ENCODE assay signal across 8 mouse cellular contexts in genomic region chr1:75180741-75181140, GRCm38 (mm10). TPM values are rescaled to one million over a fixed set of nuclear protein-coding genes. Genes with fewer than 3 reads are reported as not detected.
DNase-seq lines count a peak whose midpoint lies in the region; ATAC-seq and TF ChIP-seq lines count a peak whose summit lies in the region.

No protein-coding gene starts in this region.

- H3K36me3 ChIP-seq in erythroblast, embryonic 14.5 days (ENCODE audit: control insufficient read depth): peaks cover 89% of the 10 kb centered on the region
- peaks cover 11% of the 10 kb centered on the region for H3K36me3 ChIP-seq in C2C12 (ENCODE audit: control insufficient read depth, insufficient read depth)
- H3K36me3 ChIP-seq in hindbrain, embryonic 10.5 days: peaks cover 68% of the 10 kb centered on the region
- peaks cover 68% of the 10 kb centered on the region for H3K36me3 ChIP-seq in liver, embryonic 16.5 days (ENCODE audit: control insufficient read depth, insufficient read depth)

- whole genome bisulfite sequencing in hindbrain, embryonic 10.5 days: 39% methylated on average over 7 of the region's 7 CpGs
- WGBS in liver, embryonic 16.5 days (ENCODE audit: insufficient replicate concordance): 35% methylated on average over 7 of the region's 7 CpGs

- ATAC-seq in erythroblast, adult 5-6 weeks (replicated peaks; ENCODE audit: low FRiP score, poor library complexity, severe bottlenecking): no peak
- ATAC-seq in liver, embryonic 16.5 days (ENCODE audit: low read depth): no peak

- H3K79me3 ChIP-seq in C2C12 (ENCODE audit: low read depth): no peaks in the 10 kb centered on the region

- peak overlapping the region; percentile 89 for H3K4me2 ChIP-seq in liver, embryonic 16.5 days (ENCODE audit: low read depth, low read length)

- H3K4me3 ChIP-seq in erythroblast, embryonic 14.5 days (replicated peaks): peak overlapping the region; percentile 87
- H3K4me3 ChIP-seq in C2C12 (ENCODE audit: insufficient read depth, poor library complexity, severe bottlenecking): peak overlapping the region; percentile 41
- H3K4me3 ChIP-seq in hindbrain, embryonic 10.5 days: peak overlapping the region; percentile 73
- H3K4me3 ChIP-seq in liver, embryonic 16.5 days (ENCODE audit: low read depth, low read length): peak overlapping the region; percentile 74

- peak overlapping the region; percentile 88 for H3K27ac ChIP-seq in hindbrain, embryonic 10.5 days
- H3K27ac ChIP-seq in liver, embryonic 16.5 days (ENCODE audit: low read length): peak overlapping the region; percentile 98

- H3K4me1 ChIP-seq in erythroblast, embryonic 14.5 days (ENCODE audit: control insufficient read depth): peaks cover 65% of the 10 kb centered on the region
- peaks cover 34% of the 10 kb centered on the region for H3K4me1 ChIP-seq in hindbrain, embryonic 10.5 days (replicated peaks)
- H3K4me1 ChIP-seq in liver, embryonic 16.5 days (ENCODE audit: control insufficient read depth, low read depth, low read length): peaks cover 23% of the 10 kb centered on the region

- peaks cover 15% of the 10 kb centered on the region for H3K79me2 ChIP-seq in C2C12 (ENCODE audit: control insufficient read depth, insufficient read depth)

- intact Hi-C loops in left cerebral cortex, postnatal 36 days (cut with DNase I): no loop called here
- intact Hi-C loops in left cerebral cortex, postnatal 10 days (cut with DNase I): no loop called here

- no peak overlapping the region for H3ac ChIP-seq in C2C12 (ENCODE audit: control insufficient read depth, insufficient read length, low read depth)

- TF ChIP-seq CTCF in C2C12 (IDR thresholded peaks at IDR 0.05; ENCODE audit: control insufficient read depth, insufficient read depth, insufficient read length): no peak

- peaks cover 7% of the 10 kb centered on the region for H3K9me3 ChIP-seq in erythroblast, embryonic 14.5 days (ENCODE audit: control insufficient read depth, low read length)
- no peaks in the 10 kb centered on the region for H3K9me3 ChIP-seq in hindbrain, embryonic 10.5 days
- H3K9me3 ChIP-seq in liver, embryonic 16.5 days (replicated peaks; ENCODE audit: control insufficient read depth, low read length): no peaks in the 10 kb centered on the region

- DNase-seq in hindbrain, embryonic 10.5 days (ENCODE audit: low spot score): no peak
- no peak for DNase-seq in left cerebral cortex, postnatal 36 days (ENCODE audit: low spot score in 2 of 2)
- no peak for DNase-seq in left cerebral cortex, postnatal 10 days (ENCODE audit: extremely low spot score in 1 of 2, low spot score in 2 of 2)
- no peak for DNase-seq in adrenal gland, postnatal 25 days

- no peaks in the 10 kb centered on the region; the same call in 1 of the 2 replicates for H3K27me3 ChIP-seq in erythroblast, embryonic 14.5 days (ENCODE audit: control insufficient read depth)
- no peaks in the 10 kb centered on the region for H3K27me3 ChIP-seq in C2C12 (ENCODE audit: control insufficient read depth, insufficient read depth, insufficient read length)
- H3K27me3 ChIP-seq in hindbrain, embryonic 10.5 days (ENCODE audit: insufficient read depth, poor library complexity, severe bottlenecking): no peaks in the 10 kb centered on the region
- H3K27me3 ChIP-seq in liver, embryonic 16.5 days (ENCODE audit: control insufficient read depth, insufficient read depth, low read depth, low read length): no peaks in the 10 kb centered on the region

- H3K9ac ChIP-seq in liver, embryonic 16.5 days (ENCODE audit: low read depth, low read length): peak overlapping the region; percentile 48

TF ChIP-seq in C2C12, 6 proteins besides CTCF, POLR2A, EP300 and RAD21:
- TF ChIP-seq MAX (IDR thresholded peaks at IDR 0.05) (no peak), USF1 (IDR thresholded peaks at IDR 0.05; ENCODE audit: low read depth) (no peak), MYOD1 (IDR thresholded peaks at IDR 0.05; ENCODE audit: control insufficient read depth, insufficient read length, low read depth) (no peak), CEBPB (IDR thresholded peaks at IDR 0.05; ENCODE audit: low read depth) (no peak)

RNA-seq across cellular contexts. Expression of gene Abcb6, which starts 0.5 kb away (rescaled TPM):
- polyA plus RNA-seq in erythroblast, embryonic 14.5 days (2012): 10.0 and 12.6 TPM in 2 replicates
- total RNA-seq in erythroblast, adult 5-6 weeks (2015; ENCODE audit: low replicate concordance): 78.2 and 93.0 TPM in 2 replicates
- 62.9 and 70.7 TPM in 2 replicates for total RNA-seq in erythroblast, adult 5-6 weeks (2017; ENCODE audit: low replicate concordance)
- polyA plus RNA-seq in C2C12 (2012; fragmentation: generic; extraction: Trizol): 34.9 TPM
- polyA plus RNA-seq in hindbrain, embryonic 10.5 days (2016; fragmentation: Nextera tagmentation; extraction: Ambion mirVana): 32.6 and 35.7 TPM in 2 replicates
- 55.5 and 56.5 TPM in 2 replicates for polyA plus RNA-seq in liver, embryonic 16.5 days (2015; fragmentation: Nextera tagmentation; extraction: Ambion mirVana)
- 10 to 100 TPM; 22.8 to 24.7 TPM for total RNA-seq in left cerebral cortex, postnatal 36 days (2021)
- total RNA-seq in left cerebral cortex, postnatal 10 days (2021): 10 to 100 TPM; 45.6 to 47.0 TPM
- 29.9 and 33.1 TPM in 2 replicates for total RNA-seq in adrenal gland, postnatal 25 days (2021)

RNA-seq across cellular contexts. Expression of gene Ankzf1, which starts 11.2 kb away (rescaled TPM):
- 0.98 and 1.2 TPM in 2 replicates for polyA plus RNA-seq in erythroblast, embryonic 14.5 days (2012)
- total RNA-seq in erythroblast, adult 5-6 weeks (2015; ENCODE audit: low replicate concordance): 8.3 and 10.4 TPM in 2 replicates
- total RNA-seq in erythroblast, adult 5-6 weeks (2017; ENCODE audit: low replicate concordance): 34.5 and 39.0 TPM in 2 replicates
- 4.0 TPM for polyA plus RNA-seq in C2C12 (2012; fragmentation: generic; extraction: Trizol)
- polyA plus RNA-seq in hindbrain, embryonic 10.5 days (2016; fragmentation: Nextera tagmentation; extraction: Ambion mirVana): 21.6 and 23.8 TPM in 2 replicates
- 9.2 and 12.0 TPM in 2 replicates for polyA plus RNA-seq in liver, embryonic 16.5 days (2015; fragmentation: Nextera tagmentation; extraction: Ambion mirVana)
- total RNA-seq in left cerebral cortex, postnatal 36 days (2021): 10 to 100 TPM; 21.6 to 31.7 TPM
- total RNA-seq in left cerebral cortex, postnatal 10 days (2021): 10 to 100 TPM; 18.2 to 19.3 TPM
- total RNA-seq in adrenal gland, postnatal 25 days (2021): 23.5 and 26.4 TPM in 2 replicates

RNA-seq across cellular contexts. Expression of gene Atg9a, which starts 11.3 kb away (rescaled TPM):
- polyA plus RNA-seq in erythroblast, embryonic 14.5 days (2012): 25.7 and 26.4 TPM in 2 replicates
- total RNA-seq in erythroblast, adult 5-6 weeks (2015; ENCODE audit: low replicate concordance): 107 and 131 TPM in 2 replicates
- total RNA-seq in erythroblast, adult 5-6 weeks (2017; ENCODE audit: low replicate concordance): 137 and 142 TPM in 2 replicates
- polyA plus RNA-seq in C2C12 (2012; fragmentation: generic; extraction: Trizol): 16.8 TPM
- polyA plus RNA-seq in hindbrain, embryonic 10.5 days (2016; fragmentation: Nextera tagmentation; extraction: Ambion mirVana): 23.1 and 32.1 TPM in 2 replicates
- 26.5 and 28.5 TPM in 2 replicates for polyA plus RNA-seq in liver, embryonic 16.5 days (2015; fragmentation: Nextera tagmentation; extraction: Ambion mirVana)
- 100 to 1,000 TPM; 138 to 146 TPM for total RNA-seq in left cerebral cortex, postnatal 36 days (2021)
- total RNA-seq in left cerebral cortex, postnatal 10 days (2021): 100 to 1,000 TPM; 111 to 119 TPM
- total RNA-seq in adrenal gland, postnatal 25 days (2021): 45.3 and 50.6 TPM in 2 replicates

RNA-seq across cellular contexts. Expression of gene Zfand2b, which starts 12.3 kb away (rescaled TPM):
- polyA plus RNA-seq in erythroblast, embryonic 14.5 days (2012): 6.7 and 7.3 TPM in 2 replicates
- 15.9 and 28.2 TPM in 2 replicates for total RNA-seq in erythroblast, adult 5-6 weeks (2015; ENCODE audit: low replicate concordance)
- 43.3 and 49.6 TPM in 2 replicates for total RNA-seq in erythroblast, adult 5-6 weeks (2017; ENCODE audit: low replicate concordance)
- polyA plus RNA-seq in C2C12 (2012; fragmentation: generic; extraction: Trizol): 23.6 TPM
- 38.0 and 43.8 TPM in 2 replicates for polyA plus RNA-seq in hindbrain, embryonic 10.5 days (2016; fragmentation: Nextera tagmentation; extraction: Ambion mirVana)
- polyA plus RNA-seq in liver, embryonic 16.5 days (2015; fragmentation: Nextera tagmentation; extraction: Ambion mirVana): 41.0 and 41.1 TPM in 2 replicates
- 10 to 100 TPM; 25.9 to 30.1 TPM for total RNA-seq in left cerebral cortex, postnatal 36 days (2021)
- 10 to 100 TPM; 20.2 to 21.3 TPM for total RNA-seq in left cerebral cortex, postnatal 10 days (2021)
- total RNA-seq in adrenal gland, postnatal 25 days (2021): 36.0 and 39.8 TPM in 2 replicates

RNA-seq across cellular contexts. Expression of gene Glb1l, which starts 29.9 kb away (rescaled TPM):
- 0.02 and 0.62 TPM in 2 replicates for polyA plus RNA-seq in erythroblast, embryonic 14.5 days (2012)
- 12.3 and 12.9 TPM in 2 replicates for total RNA-seq in erythroblast, adult 5-6 weeks (2015; ENCODE audit: low replicate concordance)
- total RNA-seq in erythroblast, adult 5-6 weeks (2017; ENCODE audit: low replicate concordance): 8.1 and 8.6 TPM in 2 replicates
- polyA plus RNA-seq in C2C12 (2012; fragmentation: generic; extraction: Trizol): 1.3 TPM
- 14.5 and 19.9 TPM in 2 replicates for polyA plus RNA-seq in hindbrain, embryonic 10.5 days (2016; fragmentation: Nextera tagmentation; extraction: Ambion mirVana)
- 3.7 and 3.9 TPM in 2 replicates for polyA plus RNA-seq in liver, embryonic 16.5 days (2015; fragmentation: Nextera tagmentation; extraction: Ambion mirVana)
- 10 to 100 TPM; 10.4 to 15.8 TPM for total RNA-seq in left cerebral cortex, postnatal 36 days (2021)
- 10 to 100 TPM; 18.3 to 22.1 TPM for total RNA-seq in left cerebral cortex, postnatal 10 days (2021)
- 24.2 and 28.7 TPM in 2 replicates for total RNA-seq in adrenal gland, postnatal 25 days (2021)
